Mouse (Mus musculus): Measurements from ENCODE around the gene Apoc3. TPM values are rescaled to one million over a fixed set of nuclear protein-coding genes. Genes with fewer than 3 reads are reported as not detected.
A peak's percentile ranks its signal among the peaks of the same experiment; 100 is the strongest.

The Apoc3 gene
- polyA plus RNA-seq, 1 experiment from 2014 or later, result not detected

- peaks cover 33% of the 10 kb centered on the region for H3K27me3 ChIP-seq (replicated peaks; ENCODE audit: low read depth, poor library complexity, severe bottlenecking)
- 89% methylated on average over 3 of the region's 3 CpGs for WGBS
- peaks cover 16% of the 10 kb centered on the region for H3K4me1 ChIP-seq
- no peak overlapping the region for H3K4me3 ChIP-seq
- peaks cover 16% of the 10 kb centered on the region for H3K36me3 ChIP-seq (replicated peaks)
- no peak overlapping the region for H3K27ac ChIP-seq (replicated peaks)
- H3K9me3 ChIP-seq, result no peaks in the 10 kb centered on the region
- DNase-seq (ENCODE audit: low spot score), result no peak
Measured at GRCm38 (mm10) chr9:46227064-46227614, 8.3 kb downstream of the Apoc3 start.

- Histone ChIP-seq H3K4me1 (peaks cover 8% of the 10 kb centered on the region), H3K4me3 (no peak overlapping the region), H3K27me3 (replicated peaks; ENCODE audit: low read depth, poor library complexity, severe bottlenecking) (peaks cover 13% of the 10 kb centered on the region), H3K9me3 (no peaks in the 10 kb centered on the region), H3K36me3 (replicated peaks) (peaks cover 36% of the 10 kb centered on the region), H3K27ac (replicated peaks) (no peak overlapping the region)
- WGBS, result 73% methylated on average over 5 of the region's 5 CpGs
- no peak for DNase-seq (ENCODE audit: low spot score)
Measured at GRCm38 (mm10) chr9:46224945-46225660, 10.3 kb downstream of the Apoc3 start.

GRCm38 (mm10) chr9:46224101-46224500, 11.3 kb downstream of the Apoc3 start:
- peaks cover 46% of the 10 kb centered on the region for H3K36me3 ChIP-seq (replicated peaks)

GRCm38 (mm10) chr9:46223090-46223489, 12.3 kb downstream of the Apoc3 start:
- no peak for DNase-seq (ENCODE audit: low spot score)
- Histone ChIP-seq H3K36me3 (replicated peaks) (peaks cover 51% of the 10 kb centered on the region), H3K9me3 (no peaks in the 10 kb centered on the region), H3K4me1 (no peaks in the 10 kb centered on the region), H3K27ac (replicated peaks) (no peak overlapping the region), H3K27me3 (replicated peaks; ENCODE audit: low read depth, poor library complexity, severe bottlenecking) (no peaks in the 10 kb centered on the region), H3K4me3 (no peak overlapping the region)
- 93% methylated on average over 6 of the region's 6 CpGs for WGBS

More at GRCm38 (mm10) chr9:46224101-46224500, 11.3 kb downstream of the Apoc3 start:
- 88% methylated on average over 3 of the region's 3 CpGs for WGBS
- DNase-seq (ENCODE audit: low spot score), result no peak
- Histone ChIP-seq H3K4me1 (no peaks in the 10 kb centered on the region), H3K4me3 (no peak overlapping the region), H3K27me3 (replicated peaks; ENCODE audit: low read depth, poor library complexity, severe bottlenecking) (peaks cover 7% of the 10 kb centered on the region; the same call in 1 of the 2 replicates), H3K27ac (replicated peaks) (no peak overlapping the region), H3K9me3 (no peaks in the 10 kb centered on the region)

DNA sequence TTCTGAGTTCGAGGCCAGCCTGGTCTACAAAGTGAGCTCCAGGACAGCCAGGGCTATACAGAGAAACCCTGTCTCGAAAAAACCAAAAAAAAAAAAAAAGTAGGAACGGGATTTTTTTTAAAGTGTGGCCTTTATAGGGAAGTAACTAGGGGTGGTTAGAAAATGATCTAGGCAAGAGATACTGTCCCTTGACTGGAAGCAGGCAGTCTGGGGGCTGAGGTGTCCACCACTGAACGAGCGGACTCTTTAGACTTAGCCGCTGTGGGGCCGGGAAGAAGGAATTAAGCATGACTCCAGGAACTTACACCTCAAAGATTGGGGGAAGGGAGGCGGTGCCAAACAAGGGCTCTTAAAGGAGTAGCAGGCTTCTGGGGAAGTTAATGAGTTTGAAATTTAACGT, 17.3 kb downstream of the Apoc3 start:
- Histone ChIP-seq H3K27ac (replicated peaks) (no peak overlapping the region), H3K4me1 (peaks cover 11% of the 10 kb centered on the region), H3K27me3 (replicated peaks; ENCODE audit: low read depth, poor library complexity, severe bottlenecking) (no peaks in the 10 kb centered on the region), H3K36me3 (replicated peaks) (peaks cover 73% of the 10 kb centered on the region), H3K9me3 (no peaks in the 10 kb centered on the region), H3K4me3 (no peak overlapping the region)
- DNase-seq (ENCODE audit: low spot score), result no peak
- WGBS, result 78% methylated on average over 9 of the region's 9 CpGs

- Histone ChIP-seq H3K9me3 (no peaks in the 10 kb centered on the region), H3K4me1 (peaks cover 11% of the 10 kb centered on the region), H3K27me3 (replicated peaks; ENCODE audit: low read depth, poor library complexity, severe bottlenecking) (no peaks in the 10 kb centered on the region), H3K4me3 (no peak overlapping the region), H3K36me3 (replicated peaks) (peaks cover 73% of the 10 kb centered on the region), H3K27ac (replicated peaks) (no peak overlapping the region; the same call in 1 of the 2 replicates)
- no peak for DNase-seq (ENCODE audit: low spot score)
- WGBS, result 92% methylated on average over 13 of the region's 13 CpGs
Measured at GRCm38 (mm10) chr9:46216744-46217470, 18.5 kb downstream of the Apoc3 start.

GRCm38 (mm10) chr9:46215338-46216322, 19.8 kb downstream of the Apoc3 start:
- Histone ChIP-seq H3K36me3 (replicated peaks) (peaks cover 73% of the 10 kb centered on the region), H3K4me3 (no peak overlapping the region), H3K9me3 (no peaks in the 10 kb centered on the region), H3K4me1 (peaks cover 11% of the 10 kb centered on the region), H3K27me3 (replicated peaks; ENCODE audit: low read depth, poor library complexity, severe bottlenecking) (no peaks in the 10 kb centered on the region), H3K27ac (replicated peaks) (no peak overlapping the region)
- no peak for DNase-seq (ENCODE audit: low spot score)
- 83% methylated on average over 11 of the region's 11 CpGs for WGBS

- no peak for DNase-seq (ENCODE audit: low spot score)
- Histone ChIP-seq H3K36me3 (replicated peaks) (peaks cover 73% of the 10 kb centered on the region), H3K9me3 (no peaks in the 10 kb centered on the region), H3K27ac (replicated peaks) (no peak overlapping the region), H3K4me1 (peaks cover 11% of the 10 kb centered on the region), H3K4me3 (no peak overlapping the region), H3K27me3 (replicated peaks; ENCODE audit: low read depth, poor library complexity, severe bottlenecking) (no peaks in the 10 kb centered on the region)
- WGBS, result 92% methylated on average over 10 of the region's 10 CpGs
Measured at GRCm38 (mm10) chr9:46214946-46215337, 20.5 kb downstream of the Apoc3 start.

DNA sequence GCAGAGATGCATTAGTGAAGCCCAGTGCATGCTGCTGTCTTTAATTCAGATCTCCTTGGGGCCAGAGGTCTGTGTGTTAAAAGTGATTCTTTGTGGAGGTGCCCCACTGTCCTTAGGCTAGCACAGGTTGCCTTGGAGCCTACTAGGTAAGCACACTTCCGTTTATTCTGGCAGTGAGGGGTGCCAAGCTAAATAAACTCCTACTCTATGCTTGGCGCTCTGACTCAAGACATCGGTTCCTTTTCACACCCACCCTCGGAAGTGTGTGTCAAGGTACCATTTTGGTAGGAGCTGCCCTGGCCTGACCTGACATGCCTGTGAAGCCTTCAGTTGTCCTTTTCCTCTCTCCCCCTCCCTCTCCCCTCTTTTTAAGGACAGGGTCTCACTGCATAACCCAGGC, 21.2 kb downstream of the Apoc3 start:
- WGBS, result 92% methylated on average over 4 of the region's 4 CpGs
- Histone ChIP-seq H3K4me1 (peaks cover 11% of the 10 kb centered on the region), H3K36me3 (replicated peaks) (peaks cover 73% of the 10 kb centered on the region)

DNA sequence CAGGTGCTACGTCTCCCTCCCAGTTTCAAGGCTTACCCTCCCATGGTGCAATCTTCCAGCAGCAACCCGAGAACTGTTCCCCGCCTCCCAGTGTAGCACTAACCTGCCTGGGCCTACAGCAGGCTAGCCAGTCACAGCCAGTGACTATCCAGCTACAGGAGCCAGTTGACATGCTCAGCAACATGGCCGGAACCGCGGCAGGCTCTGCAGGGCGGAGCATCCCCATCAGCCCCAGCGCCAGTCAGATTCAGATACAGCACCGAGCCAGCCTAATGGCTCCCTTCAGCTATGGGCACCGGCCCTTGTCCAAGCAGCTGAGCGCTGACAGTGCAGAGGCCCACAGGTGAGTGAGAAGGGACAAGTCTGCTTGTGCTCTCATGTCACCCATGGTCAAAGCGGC, 25.0 kb downstream of the Apoc3 start:
- H3K36me3 ChIP-seq (replicated peaks), result peaks cover 100% of the 10 kb centered on the region
- peaks cover 29% of the 10 kb centered on the region for H3K4me1 ChIP-seq
- no peaks in the 10 kb centered on the region for H3K9me3 ChIP-seq
- no peaks in the 10 kb centered on the region for H3K27me3 ChIP-seq (replicated peaks; ENCODE audit: low read depth, poor library complexity, severe bottlenecking)
- DNase-seq (ENCODE audit: low spot score), result no peak
- H3K4me3 ChIP-seq, result no peak overlapping the region
- 93% methylated on average over 12 of the region's 12 CpGs for WGBS
- H3K27ac ChIP-seq (replicated peaks), result no peak overlapping the region

More for the DNA sequence above, 21.2 kb downstream of the Apoc3 start:
- H3K27me3 ChIP-seq (replicated peaks; ENCODE audit: low read depth, poor library complexity, severe bottlenecking), result no peaks in the 10 kb centered on the region
- no peak for DNase-seq (ENCODE audit: low spot score)
- H3K27ac ChIP-seq (replicated peaks), result no peak overlapping the region
- no peaks in the 10 kb centered on the region for H3K9me3 ChIP-seq
- H3K4me3 ChIP-seq, result no peak overlapping the region

GRCm38 (mm10) chr9:46208401-46208974, 26.9 kb downstream of the Apoc3 start:
- H3K36me3 ChIP-seq (replicated peaks), result peaks cover 97% of the 10 kb centered on the region
- H3K4me1 ChIP-seq, result peaks cover 29% of the 10 kb centered on the region
- WGBS, result 75% methylated on average over 13 of the region's 13 CpGs
- peak; percentile 23 for DNase-seq (ENCODE audit: low spot score)
- no peak overlapping the region for H3K4me3 ChIP-seq
- H3K9me3 ChIP-seq, result no peaks in the 10 kb centered on the region
- no peaks in the 10 kb centered on the region for H3K27me3 ChIP-seq (replicated peaks; ENCODE audit: low read depth, poor library complexity, severe bottlenecking)
- peak overlapping the region; percentile 70 for H3K27ac ChIP-seq (replicated peaks)

DNA sequence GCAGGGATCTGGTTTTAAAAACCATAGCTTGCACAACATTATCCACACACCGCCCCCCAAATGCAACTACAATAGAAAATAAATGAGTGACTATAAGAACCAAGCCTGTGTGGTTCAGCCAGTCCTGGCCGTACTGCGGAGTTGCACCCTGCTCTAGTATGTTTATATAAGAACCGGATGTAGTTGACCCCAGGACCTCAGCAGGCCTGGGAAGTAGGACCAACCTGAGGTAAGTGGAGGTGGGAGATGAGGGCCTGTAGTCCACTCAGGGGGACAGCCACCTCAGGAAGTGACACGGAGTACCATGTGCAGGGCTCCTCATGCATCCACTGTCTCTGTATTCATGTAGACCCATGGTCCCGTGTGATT, 28.0 kb downstream of the Apoc3 start:
- H3K27ac ChIP-seq (replicated peaks), result peak overlapping the region; percentile 49; the same call in 1 of the 2 replicates
- peaks cover 97% of the 10 kb centered on the region for H3K36me3 ChIP-seq (replicated peaks)
- no peak for DNase-seq (ENCODE audit: low spot score)
- no peaks in the 10 kb centered on the region for H3K27me3 ChIP-seq (replicated peaks; ENCODE audit: low read depth, poor library complexity, severe bottlenecking)
- WGBS, result 71% methylated on average over 6 of the region's 6 CpGs
- H3K9me3 ChIP-seq, result no peaks in the 10 kb centered on the region
- H3K4me1 ChIP-seq, result peaks cover 29% of the 10 kb centered on the region
- H3K4me3 ChIP-seq, result no peak overlapping the region
